Mouse (Mus musculus) testis, postnatal 10 days (tissue): ENCODE measurements around the gene Rnf222.
"Not testable (repeated sequence)": the region's sequence is repeated elsewhere in the genome, so short reads cannot be mapped to it uniquely, and the experiment has no call there.

Source experiments
- DNase-seq: peaks from one replicate; pipeline ENCODE4 v3.0.0; 2021; ENCODE audit warnings: low spot score

Rnf222 gene

DNA sequence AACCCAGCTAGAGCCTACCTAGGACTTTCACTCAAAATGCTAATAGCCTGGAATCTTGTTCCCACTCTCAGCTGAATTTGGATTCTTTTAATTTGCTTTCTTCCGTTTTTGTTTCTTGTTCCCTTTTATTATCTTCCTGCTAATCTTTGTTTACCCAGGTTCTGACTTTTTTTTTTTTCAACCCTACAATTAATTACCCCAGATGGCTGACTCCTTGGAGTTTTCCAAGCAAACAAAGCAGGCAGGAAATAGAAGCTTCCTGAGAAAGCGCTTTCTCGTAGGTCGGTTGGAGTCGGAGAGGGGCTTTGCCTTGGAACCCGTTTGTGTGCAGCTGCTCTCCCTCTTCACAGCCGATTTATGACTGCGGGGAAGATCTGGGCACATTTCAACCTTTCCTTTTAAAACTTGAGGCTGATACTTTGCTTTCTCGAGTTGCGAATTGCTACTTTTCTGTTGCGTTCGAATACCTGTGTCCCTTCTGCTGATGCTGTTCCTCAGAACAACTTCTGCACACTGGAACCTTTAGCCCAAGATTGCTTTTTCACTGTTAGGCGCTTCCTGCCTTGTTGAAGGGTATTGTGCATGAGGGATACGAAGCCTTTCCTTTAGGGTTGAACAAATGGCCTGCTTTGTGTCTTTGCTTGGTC is 23.3 kb downstream of the Rnf222 start:
- DNase-seq, result no peak

DNA sequence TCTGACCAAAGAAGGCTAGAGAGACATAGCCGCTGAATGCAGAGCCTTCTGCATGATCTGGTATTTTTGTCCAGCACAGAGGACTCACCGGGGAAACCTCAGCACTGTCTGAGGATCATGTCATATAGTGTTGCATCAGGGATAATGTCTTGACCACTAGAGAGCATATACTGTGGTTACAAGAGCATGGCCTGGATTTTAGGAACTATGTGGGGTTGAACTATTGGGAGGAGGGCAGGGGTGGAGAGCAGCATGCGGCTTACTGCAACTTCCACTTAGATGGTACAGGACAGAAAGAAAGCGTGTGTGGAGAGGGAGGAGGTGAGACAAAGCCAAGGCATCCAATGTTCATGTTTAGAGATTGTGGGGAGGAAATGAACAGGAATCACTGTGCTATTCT is 26.2 kb downstream of the Rnf222 start:
- DNase-seq, result no peak

DNA sequence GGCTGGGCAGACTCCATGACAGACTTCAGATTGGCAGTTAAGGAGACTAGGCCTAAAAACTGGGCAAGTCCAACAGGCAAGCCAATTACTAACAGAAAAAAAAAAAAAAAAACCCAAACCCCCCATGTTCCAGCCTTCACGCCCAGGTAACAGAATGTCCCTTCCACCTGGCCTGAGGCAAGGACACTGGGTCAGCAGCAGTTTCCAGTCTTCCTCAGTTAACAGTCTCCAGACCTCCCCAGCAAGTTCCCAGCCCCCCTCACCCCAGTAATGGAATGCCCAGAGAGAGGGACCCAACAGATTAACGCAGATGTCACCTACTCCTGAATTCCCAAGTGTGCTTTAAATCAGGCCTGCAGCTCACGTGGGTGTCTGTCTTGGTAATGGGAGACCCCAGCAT is 34.8 kb downstream of the Rnf222 start:
- DNase-seq, result no peak

DNA sequence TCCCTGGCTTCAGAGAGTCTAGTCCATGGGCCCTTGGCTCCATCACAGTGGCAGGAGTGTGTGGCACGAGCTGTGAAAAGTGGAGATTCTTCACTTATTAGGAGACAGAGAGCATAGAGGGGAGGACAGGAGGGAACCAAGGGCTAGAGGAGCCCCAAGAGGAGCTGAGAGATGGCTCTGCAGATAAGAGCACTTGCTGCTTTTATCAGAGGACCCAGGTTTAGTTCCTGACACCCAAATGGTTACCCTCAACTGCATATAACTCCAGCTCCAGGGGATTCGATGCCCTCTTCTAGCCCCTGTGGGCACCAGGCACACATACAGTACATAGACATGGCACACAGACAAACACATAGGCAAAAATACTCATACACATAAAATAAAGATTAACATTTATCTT is 36.4 kb downstream of the Rnf222 start:
- DNase-seq, result no peak

DNA sequence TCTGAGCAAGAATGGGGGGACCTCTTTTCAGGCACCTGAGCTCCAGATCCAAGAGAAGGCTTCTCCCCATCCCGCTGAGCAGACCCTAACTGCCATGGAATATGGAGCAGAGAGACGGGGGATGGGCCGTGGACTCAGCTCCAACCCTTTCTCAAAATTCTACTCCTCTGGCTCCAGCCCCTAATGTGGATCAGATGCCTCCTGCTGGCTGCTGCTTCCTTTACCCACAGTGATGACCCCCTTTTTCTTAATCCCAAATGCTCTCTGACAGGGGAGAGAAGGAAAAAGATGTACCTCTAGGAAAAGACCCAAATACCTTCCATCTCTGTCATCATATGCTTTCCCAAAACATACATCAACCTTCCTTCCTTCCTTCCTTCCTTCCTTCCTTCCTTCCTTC is 38.6 kb downstream of the Rnf222 start, which contains the start of gene Odf4:
Odf4 (minus strand) TSS at position 101 of the 400 bp plus-strand sequence.
- no peak for DNase-seq

DNA sequence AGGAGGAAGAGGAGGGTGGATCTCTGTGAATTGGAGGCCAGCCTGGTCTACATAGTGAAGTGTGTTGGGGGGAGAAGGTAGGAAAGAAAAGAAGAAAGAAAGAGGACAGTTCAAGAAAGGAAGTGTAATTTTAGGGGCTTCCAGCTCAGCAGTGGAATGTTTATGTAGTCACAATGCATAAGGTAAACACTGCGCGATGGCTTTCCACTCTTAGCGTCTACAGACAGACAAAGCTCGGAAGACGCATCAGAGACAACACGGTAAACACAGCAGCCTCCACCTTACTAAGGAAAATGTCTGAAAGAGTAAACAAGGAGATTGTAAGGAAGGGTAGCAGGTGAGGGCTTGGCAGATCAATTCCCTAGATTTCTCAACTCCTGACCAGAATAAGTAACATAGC is 41.6 kb downstream of the Rnf222 start:
- DNase-seq, result no peak

DNA sequence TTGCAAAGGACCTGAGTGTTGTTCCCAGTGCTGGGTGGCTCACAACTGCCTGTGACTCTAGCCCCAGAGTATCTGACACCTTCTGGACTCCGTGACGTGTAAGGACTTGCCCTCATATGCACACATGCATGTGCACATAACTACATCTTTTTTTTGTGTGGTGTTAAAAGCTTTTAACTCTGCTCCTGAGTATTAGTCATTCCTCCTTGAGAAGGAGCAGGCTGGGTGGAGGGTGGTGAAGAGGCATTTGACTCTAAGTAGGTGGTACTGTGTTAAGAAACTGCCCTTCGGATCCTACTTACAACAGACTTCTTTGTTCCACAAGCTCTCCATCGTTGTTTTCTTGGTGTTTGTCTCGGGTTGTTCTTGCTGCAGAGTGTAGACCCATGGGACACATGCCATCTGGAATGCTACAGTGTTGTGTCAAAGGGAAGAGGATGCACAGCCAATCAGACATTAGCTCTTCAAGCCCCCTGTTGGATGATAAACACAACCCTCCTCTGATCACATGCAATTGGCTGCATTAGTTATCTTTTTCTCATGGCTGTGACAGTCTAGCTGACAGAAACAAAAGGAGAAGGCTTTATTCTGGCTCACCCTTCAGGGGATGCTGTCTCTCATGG is 45.6 kb downstream of the Rnf222 start:
- DNase-seq, result no peak

DNA sequence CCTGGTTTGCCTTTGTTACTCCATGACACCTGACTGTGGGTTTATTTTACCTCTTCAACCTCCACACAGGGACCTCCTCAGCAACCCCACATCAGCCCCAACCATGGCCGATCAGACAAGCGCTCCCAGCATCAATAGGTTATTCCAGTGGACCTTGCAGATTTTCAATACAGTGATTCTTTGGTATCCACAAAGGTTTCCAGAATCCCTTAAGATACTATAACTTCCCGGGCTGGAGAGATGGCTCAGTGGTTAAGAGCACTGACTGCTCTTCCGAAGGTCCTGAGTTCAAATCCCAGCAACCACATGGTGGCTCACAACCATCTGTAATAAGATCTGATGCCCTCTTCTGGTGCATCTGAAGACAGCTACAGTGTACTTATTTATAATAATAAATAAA is 48.6 kb downstream of the Rnf222 start:
- not testable (repeated sequence) for DNase-seq

DNA sequence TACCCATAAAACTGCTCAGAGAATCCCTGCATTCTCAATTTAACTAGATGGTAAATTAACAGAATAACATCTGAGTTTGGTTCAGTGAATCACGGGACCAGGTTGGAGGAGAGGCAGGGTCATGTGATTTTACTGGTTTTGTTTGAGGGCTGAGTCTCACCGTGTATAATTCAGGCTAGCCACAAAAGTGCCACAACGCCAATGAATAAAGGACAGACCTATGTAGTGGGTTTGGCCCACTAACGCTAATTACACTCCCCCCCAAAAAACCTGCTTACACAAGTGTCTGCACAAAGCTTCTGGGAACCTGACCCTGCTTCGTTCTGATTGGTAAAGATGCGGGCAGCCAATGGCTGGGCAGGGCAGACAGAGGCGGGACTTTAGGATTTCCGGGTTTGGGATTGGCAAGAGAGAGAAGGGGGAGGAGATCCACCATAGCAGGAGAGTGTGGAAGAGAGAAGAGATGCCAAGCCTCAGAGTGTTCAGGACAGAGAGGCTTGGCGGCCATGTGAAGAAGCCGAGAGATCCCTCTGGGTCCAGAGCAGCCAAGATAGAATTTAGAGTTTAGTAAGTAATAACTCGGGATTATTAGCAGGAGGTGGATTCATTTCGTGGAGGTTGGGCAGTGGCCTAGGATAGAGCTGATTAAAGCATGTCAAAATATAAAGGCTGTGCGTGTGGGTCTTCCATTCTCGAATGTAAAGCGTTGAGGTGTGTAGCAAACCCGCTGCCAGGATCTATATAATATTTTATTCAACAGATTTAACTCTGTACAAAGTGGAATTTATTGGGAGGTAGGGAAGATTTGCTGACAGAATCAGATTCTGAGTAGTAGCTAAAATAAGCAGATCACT is 51.3 kb downstream of the Rnf222 start:
- DNase-seq, result peak; percentile 80

DNA sequence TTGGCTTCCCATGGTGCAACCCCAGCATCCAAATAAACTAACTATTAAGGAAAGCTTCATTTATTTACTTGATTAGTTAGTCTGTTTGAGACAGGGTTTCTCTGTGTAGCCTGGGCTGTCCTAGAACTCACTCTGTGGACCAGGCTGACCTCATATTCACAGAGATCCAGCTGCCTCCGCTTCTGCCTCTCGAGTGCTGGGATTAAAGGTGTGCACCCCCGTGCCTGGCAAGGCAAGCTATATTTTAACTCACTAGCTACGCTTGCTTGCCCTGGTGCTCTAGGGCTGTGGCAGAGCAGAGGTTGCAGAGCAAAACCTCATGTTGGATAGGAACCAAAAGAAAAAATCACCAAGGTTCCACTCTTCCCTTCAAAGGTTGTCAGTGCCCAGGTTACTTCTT is 52.2 kb downstream of the Rnf222 start:
- no peak for DNase-seq

DNA sequence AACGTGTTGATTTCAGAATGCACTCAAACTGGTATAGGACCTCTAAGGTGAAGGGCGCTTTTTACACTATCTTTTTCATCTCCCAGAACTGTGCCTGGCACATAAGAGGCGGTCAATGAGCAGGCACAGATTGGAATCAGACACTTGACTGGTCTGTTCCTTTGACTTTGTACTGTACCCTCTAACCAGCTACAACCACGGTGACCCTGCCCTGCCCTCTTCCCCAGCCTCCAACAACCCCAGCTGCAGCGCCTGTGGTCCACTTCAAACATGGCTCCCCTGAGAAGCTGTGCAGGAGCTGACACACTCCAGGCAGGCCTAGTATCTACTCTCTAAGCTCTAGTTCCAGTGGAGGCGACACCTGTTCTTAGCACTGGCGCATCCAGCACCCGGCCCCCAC is 54.4 kb downstream of the Rnf222 start:
- DNase-seq, result no peak

DNA sequence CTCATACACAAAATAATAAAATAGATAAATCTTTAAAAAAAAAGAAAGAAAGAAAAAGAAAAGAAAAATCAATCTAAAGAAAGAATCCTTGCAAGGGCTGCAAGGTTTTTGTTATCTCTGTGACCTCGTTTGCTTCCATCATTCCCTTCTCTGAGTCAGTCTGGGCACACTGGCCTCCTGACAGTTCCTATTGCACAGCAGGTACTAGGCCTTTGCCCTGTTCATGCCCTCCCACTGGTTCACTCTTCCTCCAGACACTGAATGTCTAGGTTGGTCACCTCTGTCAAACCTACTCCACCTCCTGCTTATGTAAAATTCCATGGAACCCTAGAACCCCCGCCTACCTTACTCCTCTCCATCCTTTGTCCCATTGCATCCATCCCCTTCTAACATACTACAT is 56.9 kb downstream of the Rnf222 start:
- DNase-seq, result no peak
